Mouse (Mus musculus) embryonic facial prominence, embryonic 15.5 days (tissue): ENCODE results near the gene Pou3f3. TPM values are rescaled to one million over a fixed set of nuclear protein-coding genes. Genes with fewer than 3 reads are reported as not detected.

ENCODE experiments used
- ATAC-seq: fragments of 200-750 bp; cut with Nextera tagmentation; 2 replicates; pipeline ENCODE4 v1.8.0; 2017; ENCODE audit warnings: low read depth, moderate TSS enrichment; ENCODE audit not compliant: insufficient number of reproducible peaks, low FRiP score, low TSS enrichment
- H3K27ac ChIP-seq: fragments of 300-500 bp; sonication (generic); replicated peaks from 2 replicates; pipeline ENCODE4 v1.5.1; 2015; ENCODE audit warnings: mild to moderate bottlenecking, inconsistent platforms
- H3K27me3 ChIP-seq: fragments of 300-500 bp; sonication (generic); 2 replicates; pipeline ENCODE4 v1.6.1; 2015; ENCODE audit warnings: inconsistent platforms
- H3K36me3 ChIP-seq: fragments of 300-500 bp; sonication (generic); 2 replicates; pipeline ENCODE4 v1.6.1; 2015; ENCODE audit warnings: mild to moderate bottlenecking, inconsistent platforms
- H3K4me1 ChIP-seq: fragments of 300-500 bp; sonication (generic); 2 replicates; pipeline ENCODE4 v1.6.1; 2015; ENCODE audit warnings: inconsistent platforms
- H3K4me2 ChIP-seq: fragments of 300-500 bp; sonication (generic); replicated peaks from 2 replicates; pipeline ENCODE4 v1.6.1; 2015; ENCODE audit warnings: mild to moderate bottlenecking, inconsistent platforms
- H3K4me3 ChIP-seq: fragments of 300-500 bp; sonication (generic); replicated peaks from 2 replicates; pipeline ENCODE4 v1.5.1; 2015; ENCODE audit warnings: mild to moderate bottlenecking, inconsistent platforms
- H3K9ac ChIP-seq: fragments of 300-500 bp; sonication (generic); 2 replicates; pipeline ENCODE4 v1.6.1; 2015; ENCODE audit warnings: inconsistent platforms
- H3K9me3 ChIP-seq: fragments of 300-500 bp; sonication (generic); replicated peaks from 2 replicates; pipeline ENCODE4 v1.6.1; 2016; ENCODE audit warnings: inconsistent platforms
- WGBS: fragments of 180-500 bp; shearing (Covaris S2); methylation state at CpG from one replicate; pipeline ENCODE4 v1.1.7; 2015; 5-methylcytosine and 5-hydroxymethylcytosine counted together
- polyA plus RNA-seq: library from polyadenylated mRNA; unstranded; fragments of >200 nt; fragmentation: Nextera tagmentation; extraction: Ambion mirVana; gene quantifications from 2 replicates; pipeline ENCODE4 v1.2.1, GENCODE M21; 2015

Gene Pou3f3
- polyA plus RNA-seq, 1 experiment from 2014 or later: 4.4 TPM

DNA sequence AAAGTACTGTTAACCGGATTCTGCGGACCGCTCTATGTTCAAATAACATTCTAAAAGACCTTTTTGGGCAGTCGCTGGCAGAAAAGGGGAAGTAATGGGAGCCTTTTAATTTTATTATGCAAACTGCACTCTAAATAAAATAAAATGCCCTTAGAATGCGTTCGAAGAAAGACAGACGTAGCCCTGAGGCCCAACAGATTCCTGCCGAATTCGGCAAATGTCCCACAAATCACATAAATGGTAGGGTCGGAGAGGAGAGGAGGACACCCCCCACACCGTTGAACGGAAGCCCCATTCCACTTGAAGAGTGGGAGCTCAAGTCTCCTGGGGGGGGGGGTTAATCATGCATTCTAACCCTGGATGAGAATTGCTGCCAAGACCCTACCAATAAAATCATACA lies 8.3 kb upstream of the Pou3f3 start:
- no peak for ATAC-seq
- Histone ChIP-seq H3K4me1 (peaks cover 29% of the 10 kb centered on the region), H3K9ac (no peak overlapping the region), H3K36me3 (no peaks in the 10 kb centered on the region), H3K27ac (0 out of 2 replicates have a peak overlapping the region, but pooled peaks have one; percentile 65), H3K4me3 (peak overlapping the region; percentile 47), H3K27me3 (peaks cover 88% of the 10 kb centered on the region), H3K9me3 (no peaks in the 10 kb centered on the region), H3K4me2 (peak overlapping the region; percentile 83)
- 9% methylated on average over 12 of the region's 12 CpGs for WGBS

- no peak overlapping the region for H3K4me3 ChIP-seq
- no peaks in the 10 kb centered on the region for H3K9me3 ChIP-seq
- ATAC-seq: no peak
- H3K36me3 ChIP-seq: no peaks in the 10 kb centered on the region
- H3K4me2 ChIP-seq: no peak overlapping the region
- 23% methylated on average over 7 of the region's 7 CpGs for WGBS
- no peak overlapping the region for H3K27ac ChIP-seq
- no peak overlapping the region for H3K9ac ChIP-seq
- H3K4me1 ChIP-seq: peaks cover 29% of the 10 kb centered on the region
- H3K27me3 ChIP-seq: peaks cover 88% of the 10 kb centered on the region
Measured at GRCm38 (mm10) chr1:42687756-42688540, 7.6 kb upstream of the Pou3f3 start.

DNA sequence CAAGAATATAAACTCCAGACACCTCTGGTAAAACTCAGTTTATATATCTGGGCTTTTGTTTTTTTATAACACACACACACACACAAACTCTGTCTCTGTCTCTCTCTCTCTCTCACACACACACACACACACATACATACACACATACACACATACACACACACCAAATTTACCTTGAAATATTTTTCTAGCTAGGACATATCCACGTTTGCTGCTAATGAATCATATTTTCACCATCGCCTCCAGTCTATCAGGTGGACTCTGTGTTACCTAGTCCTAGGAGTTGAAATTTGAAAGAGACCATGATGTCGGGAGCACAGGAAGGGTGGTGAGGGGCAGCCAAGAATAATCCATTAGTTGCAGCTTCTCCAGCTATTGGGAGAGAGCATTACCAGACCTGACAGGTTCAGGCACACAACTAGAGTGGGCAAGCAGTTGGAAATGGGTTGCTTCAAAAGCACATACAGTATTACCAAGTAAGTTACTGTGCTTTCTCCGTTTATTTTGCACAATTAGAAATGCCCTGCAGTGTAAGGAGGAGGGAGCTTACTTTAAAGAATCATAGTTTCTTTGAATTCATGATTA lies 6.9 kb upstream of the Pou3f3 start:
- Histone ChIP-seq H3K27me3 (peaks cover 82% of the 10 kb centered on the region), H3K9ac (no peak overlapping the region), H3K4me3 (no peak overlapping the region), H3K36me3 (no peaks in the 10 kb centered on the region), H3K4me1 (peaks cover 30% of the 10 kb centered on the region), H3K4me2 (no peak overlapping the region), H3K27ac (no peak overlapping the region), H3K9me3 (no peaks in the 10 kb centered on the region)
- no peak for ATAC-seq
- 22% methylated on average over 4 of the region's 4 CpGs for WGBS

DNA sequence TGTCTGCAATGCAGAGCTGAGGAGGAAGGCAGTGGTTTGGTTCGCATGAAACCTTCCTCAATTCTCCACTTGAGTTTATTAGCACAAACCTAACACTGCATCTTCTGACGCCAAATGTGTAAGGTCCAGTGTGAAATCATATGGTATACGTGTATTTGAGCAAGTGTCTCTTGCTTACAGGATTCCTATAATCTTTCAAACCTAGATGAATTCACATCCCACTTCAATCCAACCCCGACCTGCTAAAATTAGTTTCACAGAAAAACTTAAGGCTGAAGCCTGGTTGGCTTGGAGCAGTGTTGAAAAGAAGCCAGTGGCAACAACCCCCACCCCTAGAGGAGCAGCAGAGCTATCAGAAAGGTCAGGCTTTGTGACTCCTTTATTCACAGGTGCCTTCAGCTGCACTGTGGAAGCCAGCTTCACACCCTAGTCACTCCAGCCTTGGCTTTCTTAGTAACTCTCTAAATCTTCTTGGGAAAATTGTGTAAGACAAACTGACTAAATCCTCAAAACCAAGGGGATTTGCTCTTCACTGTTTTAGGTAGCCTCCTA lies 5.5 kb upstream of the Pou3f3 start:
- Histone ChIP-seq H3K4me3 (no peak overlapping the region), H3K4me2 (no peak overlapping the region), H3K9ac (no peak overlapping the region), H3K4me1 (peaks cover 30% of the 10 kb centered on the region), H3K27ac (no peak overlapping the region), H3K27me3 (peaks cover 80% of the 10 kb centered on the region), H3K9me3 (no peaks in the 10 kb centered on the region), H3K36me3 (no peaks in the 10 kb centered on the region)
- no peak for ATAC-seq
- 28% methylated on average over 4 of the region's 4 CpGs for WGBS

DNA sequence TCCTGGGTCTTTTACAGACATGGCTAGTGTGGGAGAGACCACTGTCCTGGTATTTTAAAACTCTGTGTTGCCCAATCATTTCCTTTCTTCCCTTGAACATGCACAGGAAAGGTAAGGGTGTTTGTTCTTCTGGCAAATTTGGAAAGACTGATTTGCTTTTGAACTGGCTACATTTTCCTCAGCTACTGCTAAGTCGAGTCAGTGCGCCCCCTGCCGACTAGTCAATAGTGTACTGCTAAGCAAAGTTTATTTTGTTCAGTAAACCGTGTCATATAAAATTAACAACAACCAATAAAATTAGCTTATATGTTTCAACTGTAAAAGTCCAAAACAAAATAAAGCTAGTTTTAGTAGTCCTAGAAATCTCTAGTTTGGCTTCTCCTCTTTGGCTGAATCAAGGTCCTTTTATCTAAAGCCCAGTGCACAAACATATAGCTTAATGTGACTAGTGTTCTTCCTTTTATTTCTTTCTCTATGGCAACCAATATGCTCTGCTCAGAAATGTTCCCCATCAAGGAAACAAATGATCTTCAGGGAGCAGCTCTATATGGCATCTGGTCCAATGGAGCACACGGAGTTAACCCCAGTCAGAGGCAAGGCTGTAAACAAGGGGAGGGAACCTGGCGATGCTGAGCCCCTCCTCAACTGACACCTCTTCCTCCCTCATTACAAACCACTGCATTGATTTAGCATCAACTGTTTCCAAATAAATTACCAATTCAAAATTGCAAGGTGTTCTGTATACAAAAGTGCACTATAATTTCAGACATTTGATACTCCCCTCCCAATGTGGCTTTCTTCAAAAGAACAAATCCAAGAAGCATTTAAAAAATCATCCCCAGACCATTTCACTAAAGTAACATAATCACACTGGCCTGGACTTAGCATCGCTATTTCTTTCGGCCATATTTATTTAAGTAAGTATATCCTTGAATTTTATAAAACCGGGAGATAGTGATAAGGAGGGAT lies 4.1 kb upstream of the Pou3f3 start:
- no peak for ATAC-seq
- H3K27me3 ChIP-seq: peaks cover 79% of the 10 kb centered on the region
- H3K9ac ChIP-seq: no peak overlapping the region
- peaks cover 27% of the 10 kb centered on the region for H3K4me1 ChIP-seq
- peak overlapping the region; percentile 10; the same call in 1 of the 2 replicates for H3K4me3 ChIP-seq
- H3K9me3 ChIP-seq: no peaks in the 10 kb centered on the region
- peak overlapping the region; percentile 28; the same call in 1 of the 2 replicates for H3K27ac ChIP-seq
- H3K36me3 ChIP-seq: no peaks in the 10 kb centered on the region
- no peak overlapping the region for H3K4me2 ChIP-seq
- WGBS: 8% methylated on average over 9 of the region's 9 CpGs

GRCm38 (mm10) chr1:42692221-42692620 lies 3.3 kb upstream of the Pou3f3 start:
- Histone ChIP-seq H3K4me1 (peaks cover 25% of the 10 kb centered on the region), H3K27me3 (peaks cover 78% of the 10 kb centered on the region), H3K27ac (no peak overlapping the region), H3K9ac (no peak overlapping the region), H3K4me3 (peak overlapping the region; percentile 10; the same call in 1 of the 2 replicates), H3K36me3 (no peaks in the 10 kb centered on the region), H3K4me2 (no peak overlapping the region), H3K9me3 (no peaks in the 10 kb centered on the region)
- WGBS: 11% methylated on average over 1 of the region's 1 CpGs
- ATAC-seq: no peak

GRCm38 (mm10) chr1:42693101-42693715 lies 2.4 kb upstream of the Pou3f3 start:
- Histone ChIP-seq H3K4me1 (peaks cover 33% of the 10 kb centered on the region), H3K27ac (peak overlapping the region; percentile 87), H3K36me3 (no peaks in the 10 kb centered on the region), H3K9ac (no peak overlapping the region), H3K9me3 (no peaks in the 10 kb centered on the region), H3K4me2 (peak overlapping the region; percentile 68), H3K27me3 (peaks cover 78% of the 10 kb centered on the region), H3K4me3 (peak overlapping the region; percentile 52)
- under 1% methylated on average over 21 of the region's 21 CpGs for WGBS
- ATAC-seq: no peak

DNA sequence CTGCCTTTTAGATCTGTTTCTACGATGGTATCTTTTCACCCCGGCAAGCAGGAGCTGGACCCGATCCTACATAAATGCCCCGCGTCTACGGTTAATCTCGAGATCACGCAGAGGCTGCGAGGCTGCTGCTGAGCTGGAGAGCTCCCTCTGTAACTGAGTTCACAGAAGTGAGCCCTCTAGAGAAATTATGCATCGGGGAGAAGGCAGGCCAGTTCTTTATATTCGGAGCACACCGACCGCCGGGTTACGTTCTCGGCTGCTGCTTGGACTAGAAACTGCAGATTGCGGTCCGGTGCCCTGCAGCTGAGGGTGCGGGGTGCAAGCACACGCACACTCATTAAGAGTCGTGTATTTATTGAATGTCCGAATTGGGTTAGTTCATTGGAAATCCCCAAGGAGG lies 1.7 kb upstream of the Pou3f3 start:
- Histone ChIP-seq H3K9me3 (no peaks in the 10 kb centered on the region), H3K27me3 (peaks cover 78% of the 10 kb centered on the region), H3K4me1 (peaks cover 39% of the 10 kb centered on the region), H3K4me2 (peak overlapping the region; percentile 68), H3K4me3 (peak overlapping the region; percentile 52), H3K36me3 (no peaks in the 10 kb centered on the region), H3K9ac (no peak overlapping the region), H3K27ac (peak overlapping the region; percentile 87)
- ATAC-seq: no peak
- WGBS: under 1% methylated on average over 22 of the region's 22 CpGs

- WGBS: under 1% methylated on average over 26 of the region's 26 CpGs
- peak overlapping the region; percentile 87 for H3K27ac ChIP-seq
- peaks cover 78% of the 10 kb centered on the region for H3K27me3 ChIP-seq
- ATAC-seq: 0 out of 2 replicates have a peak, but pooled peaks have one; percentile 27
- H3K4me3 ChIP-seq: peak overlapping the region; percentile 52
- peak overlapping the region; percentile 68 for H3K4me2 ChIP-seq
- H3K9ac ChIP-seq: no peak overlapping the region
- peaks cover 41% of the 10 kb centered on the region for H3K4me1 ChIP-seq
- H3K9me3 ChIP-seq: no peaks in the 10 kb centered on the region
- no peaks in the 10 kb centered on the region for H3K36me3 ChIP-seq
Measured at GRCm38 (mm10) chr1:42694290-42694664, 1.3 kb upstream of the Pou3f3 start.

DNA sequence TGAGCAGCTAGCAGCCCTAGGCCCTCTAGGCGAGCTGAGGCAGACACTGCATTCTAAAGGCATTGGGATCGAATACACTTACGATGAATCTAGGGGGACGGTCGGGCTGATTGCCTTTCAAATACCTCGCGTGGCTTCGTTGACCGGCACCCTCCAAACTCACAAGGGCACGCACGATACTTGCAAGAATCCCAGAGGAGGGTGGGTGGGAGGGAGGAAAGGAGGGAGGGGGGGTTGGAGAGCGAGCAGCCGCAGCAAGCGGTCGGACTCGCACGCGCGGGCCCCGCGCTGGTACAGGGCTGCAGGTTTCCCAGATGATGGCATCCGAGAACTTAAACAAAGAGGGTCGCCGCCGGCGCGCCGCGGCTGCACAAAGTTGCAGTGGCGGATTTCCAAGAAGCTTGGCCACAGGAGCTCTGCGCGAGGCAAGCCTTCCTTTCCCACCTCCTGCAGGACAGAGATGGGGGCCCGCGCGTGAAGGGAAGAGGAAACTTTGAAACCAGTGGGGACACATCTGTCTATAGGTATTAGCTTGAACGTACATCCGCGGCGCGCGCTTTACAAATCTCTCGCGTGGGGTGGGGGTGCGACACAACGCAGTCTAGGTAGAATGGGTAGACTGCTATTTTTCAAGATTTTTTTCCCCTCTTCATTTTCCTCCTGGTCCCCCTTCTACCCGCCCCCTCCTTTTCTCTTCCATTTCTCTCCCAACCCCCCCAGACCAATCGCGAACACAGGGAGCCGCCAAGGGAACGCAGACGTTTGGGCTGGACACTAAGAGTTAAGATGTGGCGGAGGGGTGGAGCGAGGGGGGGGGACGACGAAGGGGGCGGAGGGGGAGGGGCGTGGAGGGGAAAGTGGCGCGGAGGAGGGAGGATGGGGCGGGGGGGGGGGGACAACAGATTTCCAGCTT lies 647 bp upstream of the Pou3f3 start:
- under 1% methylated on average over 53 of the region's 60 CpGs for WGBS
- Histone ChIP-seq H3K27ac (peak overlapping the region; percentile 87), H3K9ac (0 out of 2 replicates have a peak overlapping the region, but pooled peaks have one; percentile 16), H3K4me1 (peaks cover 44% of the 10 kb centered on the region), H3K9me3 (no peaks in the 10 kb centered on the region), H3K27me3 (peaks cover 75% of the 10 kb centered on the region), H3K4me3 (peak overlapping the region; percentile 52), H3K4me2 (peak overlapping the region; percentile 68), H3K36me3 (no peaks in the 10 kb centered on the region)
- ATAC-seq: no peak; the same call in 1 of the 2 replicates
